Mouse (Mus musculus) forebrain, embryonic 14.5 days (tissue): ENCODE measurements around the gene Gpr83. TPM values are rescaled to one million over a fixed set of nuclear protein-coding genes. Genes with fewer than 3 reads are reported as not detected.
"Not testable (repeated sequence)": the region's sequence is repeated elsewhere in the genome, so short reads cannot be mapped to it uniquely, and the experiment has no call there.

Experiments
- ATAC-seq: fragments of 200-750 bp; cut with Nextera tagmentation; 2 replicates; pipeline ENCODE4 v1.8.0; 2017; ENCODE audit warnings: mild to moderate bottlenecking, moderate library complexity
- DNase-seq: peaks from one replicate; pipeline ENCODE4 v3.0.0-alpha.2; 2015; ENCODE audit warnings: low spot score
- H3K27ac ChIP-seq: fragments of 300-500 bp; sonication (generic); 2 replicates; pipeline ENCODE4 v1.5.1; 2014; ENCODE audit warnings: low read depth, mild to moderate bottlenecking, control low read depth, low read length, moderate library complexity
- H3K27me3 ChIP-seq: fragments of 300-500 bp; sonication (generic); replicated peaks from 2 replicates; pipeline ENCODE4 v1.6.1; 2014; ENCODE audit warnings: low read length, control low read depth, mixed read lengths; ENCODE audit not compliant: control insufficient read depth, insufficient read depth
- H3K36me3 ChIP-seq: fragments of 300-500 bp; sonication (generic); 2 replicates; pipeline ENCODE4 v1.6.1; 2014; ENCODE audit warnings: low read length, control low read depth; ENCODE audit not compliant: control insufficient read depth, insufficient read depth
- H3K4me1 ChIP-seq: fragments of 300-500 bp; sonication (generic); 2 replicates; pipeline ENCODE4 v1.6.1; 2014; ENCODE audit warnings: antibody characterized with exemption, low read length, control low read depth; ENCODE audit not compliant: control insufficient read depth, insufficient read depth
- H3K4me2 ChIP-seq: fragments of 300-500 bp; sonication (generic); 2 replicates; pipeline ENCODE4 v1.6.1; 2014; ENCODE audit warnings: mild to moderate bottlenecking, control low read depth, low read length
- H3K4me3 ChIP-seq: fragments of 300-500 bp; sonication (generic); 2 replicates; pipeline ENCODE4 v1.5.1; 2014; ENCODE audit warnings: low read depth, low read length, control low read depth
- H3K9ac ChIP-seq: fragments of 300-500 bp; sonication (generic); 2 replicates; pipeline ENCODE4 v1.6.1; 2014; ENCODE audit warnings: mild to moderate bottlenecking, low read length, control low read depth, moderate library complexity
- H3K9me3 ChIP-seq: fragments of 300-500 bp; sonication (generic); replicated peaks from 2 replicates; pipeline ENCODE4 v1.6.1; 2016; ENCODE audit warnings: low read length, control low read depth, mixed read lengths; ENCODE audit not compliant: control insufficient read depth
- WGBS: fragments of 180-500 bp; shearing (Covaris S2); extraction: QIAGEN DNeasy Blood & Tissue Kit; methylation state at CpG from one replicate; pipeline ENCODE4 v1.1.7; 2014; 5-methylcytosine and 5-hydroxymethylcytosine counted together
- polyA plus RNA-seq: library from polyadenylated mRNA; unstranded; fragments of >200 nt; fragmentation: Nextera tagmentation; extraction: Ambion mirVana; gene quantifications from 2 replicates; pipeline ENCODE4 v1.2.1, GENCODE M21; 2014

Gene Gpr83
- polyA plus RNA-seq, 1 experiment from 2014 or later = 0.72 TPM

GRCm38 (mm10) chr9:14875743-14876507 lies 15.9 kb downstream of the Gpr83 start:
- H3K27me3 ChIP-seq = no peaks in the 10 kb centered on the region
- no peaks in the 10 kb centered on the region for H3K9me3 ChIP-seq
- H3K9ac ChIP-seq = no peak overlapping the region
- no peak overlapping the region for H3K4me2 ChIP-seq
- 50% methylated on average over 5 of the region's 5 CpGs for WGBS
- no peak overlapping the region for H3K4me3 ChIP-seq
- DNase-seq (no peak), ATAC-seq (no peak)
- H3K27ac ChIP-seq = no peak overlapping the region
- H3K4me1 ChIP-seq = no peaks in the 10 kb centered on the region; the same call in 1 of the 2 replicates
- no peaks in the 10 kb centered on the region for H3K36me3 ChIP-seq

- not testable (repeated sequence) for H3K4me1 ChIP-seq, H3K27me3 ChIP-seq, H3K4me3 ChIP-seq, H3K9me3 ChIP-seq, H3K27ac ChIP-seq, DNase-seq, H3K4me2 ChIP-seq, ATAC-seq, H3K9ac ChIP-seq, H3K36me3 ChIP-seq
- 24% methylated on average over 8 of the region's 8 CpGs for WGBS
These were observed 16.6 kb downstream of the Gpr83 start for GRCm38 (mm10) chr9:14876566-14876965.

- Histone ChIP-seq H3K9me3 (no peaks in the 10 kb centered on the region), H3K4me2 (no peak overlapping the region), H3K27me3 (no peaks in the 10 kb centered on the region), H3K36me3 (no peaks in the 10 kb centered on the region), H3K4me1 (no peaks in the 10 kb centered on the region), H3K4me3 (no peak overlapping the region), H3K27ac (no peak overlapping the region), H3K9ac (no peak overlapping the region)
- DNase-seq (no peak), ATAC-seq (no peak)
- 85% methylated on average over 4 of the region's 4 CpGs for WGBS
These were observed 24.6 kb downstream of the Gpr83 start for GRCm38 (mm10) chr9:14884641-14885040.

- no peak for DNase-seq
- H3K9ac ChIP-seq = no peak overlapping the region
These were observed 25.1 kb downstream of the Gpr83 start for GRCm38 (mm10) chr9:14885151-14885550.

GRCm38 (mm10) chr9:14885954-14886353 lies 25.9 kb downstream of the Gpr83 start:
- Histone ChIP-seq H3K36me3 (no peaks in the 10 kb centered on the region), H3K27me3 (no peaks in the 10 kb centered on the region), H3K4me3 (no peak overlapping the region), H3K4me2 (no peak overlapping the region), H3K27ac (no peak overlapping the region), H3K4me1 (no peaks in the 10 kb centered on the region), H3K9ac (no peak overlapping the region), H3K9me3 (no peaks in the 10 kb centered on the region)
- 78% methylated on average over 1 of the region's 1 CpGs for WGBS
- no peak for ATAC-seq
- no peak for DNase-seq

More at GRCm38 (mm10) chr9:14885151-14885550, 25.1 kb downstream of the Gpr83 start:
- no peak for ATAC-seq
- Histone ChIP-seq H3K9me3 (no peaks in the 10 kb centered on the region), H3K27me3 (no peaks in the 10 kb centered on the region), H3K4me2 (no peak overlapping the region), H3K36me3 (no peaks in the 10 kb centered on the region), H3K4me1 (no peaks in the 10 kb centered on the region), H3K27ac (no peak overlapping the region), H3K4me3 (no peak overlapping the region)

GRCm38 (mm10) chr9:14887787-14888382 lies 27.9 kb downstream of the Gpr83 start:
- ATAC-seq (no peak), DNase-seq (no peak)
- no peak overlapping the region for H3K27ac ChIP-seq
- H3K9ac ChIP-seq = no peak overlapping the region
- no peaks in the 10 kb centered on the region for H3K27me3 ChIP-seq
- no peak overlapping the region for H3K4me2 ChIP-seq
- no peak overlapping the region for H3K4me3 ChIP-seq
- no peaks in the 10 kb centered on the region for H3K9me3 ChIP-seq
- WGBS = 90% methylated on average over 6 of the region's 6 CpGs
- no peaks in the 10 kb centered on the region for H3K4me1 ChIP-seq
- no peaks in the 10 kb centered on the region for H3K36me3 ChIP-seq

- 75% methylated on average over 6 of the region's 6 CpGs for WGBS
- H3K9ac ChIP-seq = no peak overlapping the region
- H3K9me3 ChIP-seq = no peaks in the 10 kb centered on the region
- H3K4me2 ChIP-seq = no peak overlapping the region
- H3K27ac ChIP-seq = no peak overlapping the region
- H3K27me3 ChIP-seq = no peaks in the 10 kb centered on the region
- DNase-seq = no peak
- no peak for ATAC-seq
- H3K4me1 ChIP-seq = no peaks in the 10 kb centered on the region
- H3K36me3 ChIP-seq = no peaks in the 10 kb centered on the region
- no peak overlapping the region for H3K4me3 ChIP-seq
These were observed 28.7 kb downstream of the Gpr83 start for GRCm38 (mm10) chr9:14888671-14889070.

GRCm38 (mm10) chr9:14890699-14891098 lies 30.7 kb downstream of the Gpr83 start:
- no peak overlapping the region for H3K4me3 ChIP-seq
- no peaks in the 10 kb centered on the region for H3K27me3 ChIP-seq
- 14% methylated on average over 3 of the region's 3 CpGs for WGBS
- no peak for DNase-seq
- no peak overlapping the region for H3K27ac ChIP-seq
- no peak overlapping the region for H3K9ac ChIP-seq
- H3K36me3 ChIP-seq = no peaks in the 10 kb centered on the region
- no peaks in the 10 kb centered on the region for H3K9me3 ChIP-seq
- H3K4me2 ChIP-seq = no peak overlapping the region
- no peak for ATAC-seq
- H3K4me1 ChIP-seq = no peaks in the 10 kb centered on the region

- 74% methylated on average over 5 of the region's 5 CpGs for WGBS
- H3K4me2 ChIP-seq = no peak overlapping the region
- H3K27me3 ChIP-seq = no peaks in the 10 kb centered on the region
- H3K9me3 ChIP-seq = no peaks in the 10 kb centered on the region
- H3K9ac ChIP-seq = no peak overlapping the region
- no peak overlapping the region for H3K27ac ChIP-seq
- H3K4me1 ChIP-seq = no peaks in the 10 kb centered on the region; the same call in none of the 2 replicates
- H3K4me3 ChIP-seq = no peak overlapping the region
- ATAC-seq (no peak), DNase-seq (no peak)
- no peaks in the 10 kb centered on the region for H3K36me3 ChIP-seq
These were observed 31.9 kb downstream of the Gpr83 start for GRCm38 (mm10) chr9:14891891-14892290.
